Mouse (Mus musculus) frontal cortex, adult 2 months (tissue): ENCODE results near the gene Alpk3. TPM values are rescaled to one million over a fixed set of nuclear protein-coding genes. Genes with fewer than 3 reads are reported as not detected.

Source experiments
- polyA plus RNA-seq: library from polyadenylated mRNA; depleted of rRNA; stranded (reverse); fragments of >200 nt; gene quantifications from 2 replicates; pipeline ENCODE4 v1.2.3, GENCODE M21; 2012; rRNA removed

Alpk3 gene
- polyA plus RNA-seq, 1 experiment = 0.60 TPM

Other genes with a start within 250 kb of the Alpk3 start
- gene Iqgap1, start 231.6 kb upstream of the Alpk3 start, polyA plus RNA-seq = 23.5 and 26.2 TPM in 2 replicates
- gene Zscan2, start 196.7 kb upstream of the Alpk3 start, polyA plus RNA-seq = 12.0 and 13.6 TPM in 2 replicates
- gene Wdr73, start 156.3 kb upstream of the Alpk3 start, polyA plus RNA-seq = 28.0 and 28.9 TPM in 2 replicates
- 74.1 and 95.3 TPM in 2 replicates for gene Nmb, start 152.5 kb upstream of the Alpk3 start, polyA plus RNA-seq
- 59.8 and 60.6 TPM in 2 replicates for gene Sec11a, start 109.8 kb upstream of the Alpk3 start, polyA plus RNA-seq
- gene Zfp592, start 63.9 kb upstream of the Alpk3 start, polyA plus RNA-seq = 14.1 and 16.6 TPM in 2 replicates
- gene Slc28a1, start 57.2 kb downstream of the Alpk3 start, polyA plus RNA-seq = 0.34 and 0.42 TPM in 2 replicates
- gene Pde8a, start 156.0 kb downstream of the Alpk3 start, polyA plus RNA-seq = 9.5 and 10.0 TPM in 2 replicates